Mouse (Mus musculus) heart, adult 2 months (tissue): ENCODE measurements around the gene Exo1.

ENCODE experiments used
- EP300 ChIP-seq: fragments of 200-500 bp; IDR thresholded peaks from 2 replicates; pipeline ENCODE4 v1.6.1; 2011; ENCODE audit warnings: low read depth, low read length, control low read depth; ENCODE audit not compliant: insufficient read depth
- POLR2A ChIP-seq: fragments of 200-500 bp; IDR thresholded peaks from 2 replicates; pipeline ENCODE4 v1.6.1; 2011; ENCODE audit warnings: mild to moderate bottlenecking, low read depth, low read length, control low read depth; ENCODE audit not compliant: insufficient read depth

- TF ChIP-seq POLR2A (no peak), EP300 (no peak)
Measured at GRCm38 (mm10) chr1:175950851-175951250, 70.5 kb downstream of the Exo1 start.
